Mouse (Mus musculus) midbrain, postnatal 0 days (tissue): ENCODE measurements around the gene H2al1g. TPM values are rescaled to one million over a fixed set of nuclear protein-coding genes. Genes with fewer than 3 reads are reported as not detected.
A peak's percentile ranks its signal among the peaks of the same experiment; 100 is the strongest.
"Not testable (repeated sequence)": the region's sequence is repeated elsewhere in the genome, so short reads cannot be mapped to it uniquely, and the experiment has no call there.

Experiments
- ATAC-seq: fragments of 200-750 bp; cut with Nextera tagmentation; 2 replicates; pipeline ENCODE4 v1.8.0; 2017; ENCODE audit warnings: moderate number of reproducible peaks, mild to moderate bottlenecking, moderate TSS enrichment, moderate library complexity; ENCODE audit not compliant: low FRiP score
- DNase-seq: peaks from one replicate; pipeline ENCODE4 v3.0.0-alpha.2; 2015; ENCODE audit warnings: low spot score
- H3K27ac ChIP-seq: fragments of 300-500 bp; sonication (generic); 2 replicates; pipeline ENCODE4 v1.5.1; 2014; ENCODE audit warnings: low read depth, mild to moderate bottlenecking, low read length, mixed read lengths
- H3K27me3 ChIP-seq: fragments of 300-500 bp; sonication (generic); 2 replicates; pipeline ENCODE4 v1.6.1; 2014; ENCODE audit warnings: low read length, control low read depth, mixed read lengths; ENCODE audit not compliant: insufficient read depth
- H3K36me3 ChIP-seq: fragments of 300-500 bp; sonication (generic); 2 replicates; pipeline ENCODE4 v1.6.1; 2014; ENCODE audit warnings: low read length, control low read depth, mixed read lengths; ENCODE audit not compliant: insufficient read depth
- H3K4me1 ChIP-seq: fragments of 300-500 bp; sonication (generic); 2 replicates; pipeline ENCODE4 v1.6.1; 2014; ENCODE audit warnings: mild to moderate bottlenecking, control low read depth, antibody characterized with exemption, low read length, mixed read lengths; ENCODE audit not compliant: insufficient read depth
- H3K4me2 ChIP-seq: fragments of 300-500 bp; sonication (generic); 2 replicates; pipeline ENCODE4 v1.6.1; 2014; ENCODE audit warnings: low read depth, mild to moderate bottlenecking, low read length, mixed read lengths; ENCODE audit not compliant: poor library complexity, severe bottlenecking
- H3K4me3 ChIP-seq: fragments of 300-500 bp; sonication (generic); 2 replicates; pipeline ENCODE4 v1.5.1; 2014; ENCODE audit warnings: low read depth, mild to moderate bottlenecking, low read length, moderate library complexity
- H3K9ac ChIP-seq: fragments of 300-500 bp; sonication (generic); replicated peaks from 2 replicates; pipeline ENCODE4 v1.6.1; 2014; ENCODE audit warnings: mild to moderate bottlenecking, low read length, moderate library complexity, mixed read lengths; ENCODE audit not compliant: poor library complexity, severe bottlenecking
- H3K9me3 ChIP-seq: fragments of 300-500 bp; sonication (generic); 2 replicates; pipeline ENCODE4 v1.6.1; 2016; ENCODE audit warnings: low read length, control low read depth
- CTCF ChIP-seq: IDR thresholded peaks from 2 replicates; pipeline ENCODE4 v1.5.1; 2016; ENCODE audit warnings: antibody characterized with exemption, mild to moderate bottlenecking
- WGBS: fragments of 180-500 bp; shearing (Covaris S2); extraction: QIAGEN DNeasy Blood & Tissue Kit; methylation state at CpG from one replicate; pipeline ENCODE4 v1.1.7; 2014; 5-methylcytosine and 5-hydroxymethylcytosine counted together
- polyA plus RNA-seq: library from polyadenylated mRNA; unstranded; fragments of >200 nt; fragmentation: Nextera tagmentation; extraction: Ambion mirVana; gene quantifications from 2 replicates; pipeline ENCODE4 v1.2.1, GENCODE M21; 2015
- total RNA-seq: library from RNA; depleted of rRNA; stranded (reverse); fragments of >200 nt; gene quantifications from 2 replicates; pipeline ENCODE4 v1.2.3, GENCODE M21; 2014; rRNA removed

Gene H2al1g
- not detected in 2 replicates for total RNA-seq
- polyA plus RNA-seq = not detected in 2 replicates

DNA sequence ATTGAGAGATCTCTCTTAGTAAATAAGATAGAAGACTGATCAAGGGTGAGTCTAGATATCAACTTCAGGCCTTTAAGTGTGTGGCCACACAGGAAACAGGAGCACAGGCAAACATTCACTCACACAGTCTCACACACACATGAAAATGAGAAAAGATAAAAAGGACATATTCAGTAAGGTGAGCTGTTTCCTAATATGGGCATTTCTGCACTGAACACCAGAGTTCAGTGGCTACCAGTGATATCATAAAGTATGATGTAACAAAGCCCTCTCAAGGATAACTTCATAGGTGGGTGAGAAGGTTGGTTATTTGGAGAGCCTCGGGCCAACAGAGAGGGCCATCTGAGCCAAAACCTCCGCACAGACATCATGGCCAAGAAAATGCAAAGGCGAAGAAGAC, at the start of gene H2al1g:
TSS of gene H2al1g (plus strand) at position 301 of the 400 bp plus-strand sequence.
- WGBS = no CpG with 5 or more reads among the region's 3 CpGs

DNA sequence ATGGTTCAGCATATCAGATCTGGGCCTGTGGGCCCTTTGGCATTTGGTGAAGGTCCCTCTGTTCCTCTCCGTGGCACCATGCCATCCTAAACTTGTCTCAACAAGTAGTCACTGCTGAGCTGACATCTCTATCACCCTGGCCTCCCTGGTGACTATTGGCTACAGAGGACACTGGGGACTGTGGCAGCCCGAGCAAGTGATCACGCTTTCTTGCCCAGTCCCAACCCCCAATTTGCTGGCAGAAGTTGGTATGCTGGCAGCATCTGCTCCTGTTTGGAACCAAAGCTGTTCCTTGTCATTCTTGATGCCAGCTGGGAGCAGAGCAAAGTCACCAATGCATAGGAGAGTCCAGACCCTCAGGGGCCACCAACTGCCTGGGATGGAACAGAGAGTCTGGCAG, 49.0 kb upstream of the H2al1g start:
- H3K9ac ChIP-seq = no peak overlapping the region
- peak; percentile 75 for DNase-seq
- no peak overlapping the region for H3K4me3 ChIP-seq
- no peaks in the 10 kb centered on the region for H3K27me3 ChIP-seq
- WGBS = 63% methylated on average over 3 of the region's 3 CpGs
- no peak overlapping the region for H3K4me2 ChIP-seq
- no peak overlapping the region for H3K27ac ChIP-seq
- no peaks in the 10 kb centered on the region for H3K9me3 ChIP-seq
- ATAC-seq = peak; percentile 74; the same call in 1 of the 2 replicates
- TF ChIP-seq CTCF = no peak
- no peaks in the 10 kb centered on the region for H3K4me1 ChIP-seq
- H3K36me3 ChIP-seq = no peaks in the 10 kb centered on the region

More for the DNA sequence above, at the start of gene H2al1g:
- not testable (repeated sequence) for H3K4me1 ChIP-seq, H3K27ac ChIP-seq, ATAC-seq, DNase-seq, H3K36me3 ChIP-seq, H3K4me2 ChIP-seq, H3K9ac ChIP-seq, H3K9me3 ChIP-seq, H3K4me3 ChIP-seq, H3K27me3 ChIP-seq

DNA sequence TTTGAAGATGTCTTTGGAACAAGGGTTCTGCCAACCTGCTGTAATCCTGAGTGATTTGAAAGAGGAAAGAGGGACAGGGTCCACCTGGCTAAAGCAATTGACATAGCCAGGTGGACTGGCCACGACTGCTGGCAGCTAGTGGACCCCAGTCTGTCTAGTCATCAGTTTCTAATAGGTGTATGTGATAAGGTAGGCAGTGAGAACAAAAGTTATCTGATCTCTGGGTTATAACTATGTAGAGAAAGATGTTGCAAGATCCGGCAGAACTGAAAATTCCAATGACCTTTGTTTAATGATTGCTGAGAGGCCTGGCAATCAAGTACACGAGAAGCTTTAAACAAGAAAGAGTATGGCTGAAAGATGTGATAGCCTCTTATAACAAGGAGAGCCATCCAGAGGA, 44.9 kb upstream of the H2al1g start:
- 85% methylated on average over 3 of the region's 3 CpGs for WGBS
- H3K27ac ChIP-seq = no peak overlapping the region
- no peak overlapping the region for H3K9ac ChIP-seq
- no peak for ATAC-seq
- no peak for TF ChIP-seq CTCF
- no peaks in the 10 kb centered on the region for H3K9me3 ChIP-seq
- H3K36me3 ChIP-seq = no peaks in the 10 kb centered on the region
- H3K4me3 ChIP-seq = no peak overlapping the region
- no peak overlapping the region for H3K4me2 ChIP-seq
- no peaks in the 10 kb centered on the region for H3K27me3 ChIP-seq
- no peak for DNase-seq
- H3K4me1 ChIP-seq = no peaks in the 10 kb centered on the region

DNA sequence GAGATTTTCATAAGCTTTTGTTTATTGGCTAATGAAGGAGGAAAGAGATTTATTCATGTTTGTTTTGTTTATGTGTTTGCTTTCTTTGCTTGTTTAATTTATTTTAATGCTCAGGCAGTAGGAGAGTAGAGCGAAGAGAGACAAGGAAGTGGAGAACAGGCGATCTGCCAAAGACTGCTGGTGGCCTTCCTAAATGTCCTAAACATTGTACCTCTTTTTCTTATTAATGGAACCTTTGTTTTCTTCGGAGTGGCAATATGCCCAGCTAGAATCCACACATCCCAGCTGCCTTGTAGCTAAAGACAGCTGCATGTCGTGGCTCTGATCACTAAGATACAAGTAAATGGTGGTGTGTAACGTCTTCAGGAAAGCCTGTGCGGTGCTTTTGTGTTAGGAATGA, 41.0 kb upstream of the H2al1g start:
- Histone ChIP-seq H3K9ac (no peak overlapping the region), H3K27ac (no peak overlapping the region), H3K4me3 (no peak overlapping the region), H3K4me1 (no peaks in the 10 kb centered on the region), H3K36me3 (no peaks in the 10 kb centered on the region), H3K4me2 (no peak overlapping the region), H3K27me3 (no peaks in the 10 kb centered on the region), H3K9me3 (no peaks in the 10 kb centered on the region)
- ATAC-seq = no peak
- 68% methylated on average over 6 of the region's 6 CpGs for WGBS
- peak; percentile 12 for DNase-seq
- no peak for TF ChIP-seq CTCF

DNA sequence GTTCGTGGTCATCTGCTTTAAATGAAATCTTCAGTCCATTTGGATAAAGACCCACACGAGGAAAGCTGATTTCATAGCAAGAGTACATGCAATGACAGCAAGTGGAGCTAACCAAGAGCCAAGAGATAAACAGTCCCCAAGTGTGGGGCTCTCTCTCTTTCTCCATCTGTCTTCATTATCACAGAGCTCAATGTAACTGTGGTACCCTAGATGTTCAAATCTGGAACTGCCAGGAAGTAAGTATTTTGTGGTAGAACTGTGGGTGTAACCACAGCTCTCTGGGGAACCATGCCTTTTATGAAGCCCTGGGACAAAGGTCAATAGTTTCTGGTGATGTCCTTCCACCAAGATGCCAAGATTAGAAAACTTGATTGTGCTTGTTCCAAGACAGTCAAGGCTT, 37.3 kb upstream of the H2al1g start:
- Histone ChIP-seq H3K9me3 (no peaks in the 10 kb centered on the region), H3K27me3 (no peaks in the 10 kb centered on the region), H3K9ac (no peak overlapping the region), H3K4me3 (no peak overlapping the region), H3K4me1 (no peaks in the 10 kb centered on the region), H3K36me3 (no peaks in the 10 kb centered on the region), H3K27ac (no peak overlapping the region), H3K4me2 (no peak overlapping the region)
- TF ChIP-seq CTCF = no peak
- no peak for ATAC-seq
- no peak for DNase-seq
- WGBS = 73% methylated on average over 2 of the region's 2 CpGs

DNA sequence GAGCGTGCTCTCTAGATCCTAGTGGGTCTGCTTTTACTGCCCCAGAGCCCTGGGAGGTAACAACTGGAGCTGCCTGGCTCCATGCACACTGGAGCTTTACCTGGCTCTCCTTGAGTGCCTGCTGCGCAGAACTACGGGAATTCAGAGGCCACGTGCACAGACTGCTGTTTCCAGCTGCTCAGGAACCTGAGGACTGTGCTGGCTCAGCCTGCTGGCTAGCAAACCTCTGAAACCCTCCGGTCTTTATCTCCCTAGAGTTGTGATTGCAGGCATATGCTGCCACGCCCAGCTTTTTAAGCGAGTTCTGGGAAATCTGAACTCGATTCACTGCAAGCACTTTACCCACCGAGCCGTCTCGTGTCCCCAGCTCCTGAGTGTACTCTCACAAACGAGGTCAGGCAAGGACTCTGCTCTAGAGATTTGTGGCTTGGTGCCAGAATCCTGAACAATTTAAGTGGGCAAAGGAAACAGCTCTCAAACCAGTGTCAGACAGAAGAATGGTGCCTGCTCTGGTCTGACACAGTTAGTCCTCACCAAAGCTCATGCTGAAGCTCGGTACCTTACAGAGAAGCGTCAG, 29.7 kb upstream of the H2al1g start:
- no peaks in the 10 kb centered on the region for H3K9me3 ChIP-seq
- no peak overlapping the region for H3K9ac ChIP-seq
- no peaks in the 10 kb centered on the region for H3K27me3 ChIP-seq
- H3K4me3 ChIP-seq = no peak overlapping the region
- WGBS = 84% methylated on average over 14 of the region's 14 CpGs
- no peak for TF ChIP-seq CTCF
- DNase-seq (no peak), ATAC-seq (no peak)
- no peak overlapping the region for H3K27ac ChIP-seq
- no peaks in the 10 kb centered on the region for H3K4me1 ChIP-seq
- no peak overlapping the region for H3K4me2 ChIP-seq
- H3K36me3 ChIP-seq = no peaks in the 10 kb centered on the region
